Mouse (Mus musculus): ENCODE data around the gene Spag6. TPM values are rescaled to one million over a fixed set of nuclear protein-coding genes. Genes with fewer than 3 reads are reported as not detected.

The Spag6 gene
- total RNA-seq, 2 experiments from 2014 or later = not detected

Other genes with a start within 250 kb of the Spag6 start
- gene Commd3, start 21.6 kb upstream of the Spag6 start, total RNA-seq (2015) = 139 and 147 TPM in 2 replicates
- 169 and 175 TPM in 2 replicates for gene Commd3, start 21.6 kb upstream of the Spag6 start, total RNA-seq (2017)
- 53.2 and 56.6 TPM in 2 replicates for gene Bmi1, start 17.0 kb upstream of the Spag6 start, total RNA-seq (2015)
- 37.4 and 41.2 TPM in 2 replicates for gene Bmi1, start 17.0 kb upstream of the Spag6 start, total RNA-seq (2017)